Mouse (Mus musculus): ENCODE data around the gene Cnpy1.
A peak's percentile ranks its signal among the peaks of the same experiment; 100 is the strongest.

Gene Cnpy1

GRCm38 (mm10) chr5:28161383-28161937, 84.1 kb downstream of the Cnpy1 start:
- DNase-seq: no peak

GRCm38 (mm10) chr5:28159891-28160470, 85.6 kb downstream of the Cnpy1 start:
- peak; percentile 39 for DNase-seq

GRCm38 (mm10) chr5:28159072-28159458, 86.5 kb downstream of the Cnpy1 start:
- DNase-seq: no peak

- peak; percentile 69 for DNase-seq
These were observed 87.1 kb downstream of the Cnpy1 start for GRCm38 (mm10) chr5:28158308-28159071.

GRCm38 (mm10) chr5:28157781-28158180, 87.8 kb downstream of the Cnpy1 start:
- no peak for DNase-seq

- DNase-seq: peak; percentile 32
These were observed 88.4 kb downstream of the Cnpy1 start for GRCm38 (mm10) chr5:28157044-28157730.
